Mouse (Mus musculus): ENCODE measurements around the gene Grid1.

Gene Grid1

DNA sequence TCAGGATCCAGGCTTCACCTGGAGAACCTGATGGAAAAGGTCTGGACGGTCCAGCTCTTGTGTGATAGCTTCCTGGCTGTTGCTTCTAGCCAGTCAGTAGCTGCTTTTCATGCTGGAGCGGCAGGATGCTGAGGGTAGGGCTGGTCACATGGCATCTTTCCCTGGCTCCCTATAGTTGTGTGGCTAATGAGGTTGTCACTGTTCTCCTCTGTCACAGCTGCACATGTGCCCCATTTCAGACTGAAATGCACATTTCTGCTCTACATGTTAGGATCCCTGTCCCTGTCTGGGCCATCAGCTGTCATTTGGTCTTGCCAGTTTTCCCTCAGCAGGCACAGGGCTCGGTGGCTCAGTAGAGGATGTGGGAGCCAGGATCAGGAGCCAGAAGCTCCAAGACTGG lies 17.2 kb downstream of the Grid1 start:
- no peak for DNase-seq (ENCODE audit: low spot score)

DNA sequence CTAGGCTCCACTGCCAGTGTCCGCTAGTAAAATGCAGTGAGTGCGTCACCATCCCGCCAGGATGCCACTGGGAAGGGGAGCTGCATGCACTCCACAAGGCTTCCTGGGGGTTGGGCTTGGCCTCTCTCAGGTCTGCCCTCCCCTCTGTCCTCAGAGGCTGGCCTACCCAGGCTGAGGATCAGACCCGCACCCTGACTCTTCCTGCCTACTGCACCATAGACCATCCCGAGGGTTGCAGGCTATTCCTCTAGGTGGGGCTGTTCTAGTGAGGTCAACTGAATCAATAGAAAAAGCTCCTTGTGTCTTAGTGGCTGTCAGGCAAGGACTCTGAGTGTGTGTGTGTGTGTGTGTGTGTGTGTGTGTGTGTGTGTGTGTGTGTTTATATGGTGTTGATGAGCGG lies 19.1 kb downstream of the Grid1 start:
- no peak for DNase-seq (ENCODE audit: low spot score)

DNA sequence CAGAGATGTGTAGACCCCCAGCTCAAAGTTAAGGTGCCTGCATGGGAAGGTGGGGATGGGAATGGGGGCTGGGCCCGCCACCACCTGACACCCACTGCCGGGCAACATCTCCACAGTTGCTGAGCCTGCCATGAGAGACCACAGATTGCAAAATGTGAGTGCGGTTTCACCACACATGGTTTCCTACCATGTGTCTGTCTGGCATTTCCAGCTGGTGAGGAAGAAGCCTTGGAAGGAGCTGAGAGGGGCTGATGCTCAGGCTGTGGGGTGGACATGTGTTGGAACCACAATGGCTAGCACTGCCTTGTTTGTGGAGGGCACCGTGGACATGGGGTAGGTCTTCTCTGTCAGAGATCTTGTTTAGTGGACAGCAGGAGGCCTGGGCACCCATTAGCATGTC lies 20.0 kb downstream of the Grid1 start:
- DNase-seq (ENCODE audit: low spot score), result no peak

DNA sequence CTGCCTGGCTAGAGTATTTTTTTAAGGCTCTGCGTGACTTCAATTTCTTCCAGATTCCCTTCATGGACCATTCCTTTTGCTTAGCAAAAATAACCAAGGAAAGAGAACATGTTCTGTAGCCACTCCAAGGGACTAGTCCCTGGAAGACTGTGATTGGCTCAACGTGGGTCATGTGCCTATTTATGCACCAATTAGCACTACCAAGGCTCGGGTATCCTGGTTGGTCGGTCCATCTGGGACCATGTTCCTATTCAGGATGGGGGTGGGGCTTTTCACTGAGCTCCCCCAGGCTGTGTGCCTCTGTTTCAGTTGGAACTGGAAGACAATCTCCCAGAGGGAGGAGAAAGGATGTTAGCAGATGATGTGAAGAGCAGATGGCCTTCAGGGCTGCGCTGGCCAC lies 23.7 kb downstream of the Grid1 start:
- DNase-seq (ENCODE audit: low spot score), result no peak

DNA sequence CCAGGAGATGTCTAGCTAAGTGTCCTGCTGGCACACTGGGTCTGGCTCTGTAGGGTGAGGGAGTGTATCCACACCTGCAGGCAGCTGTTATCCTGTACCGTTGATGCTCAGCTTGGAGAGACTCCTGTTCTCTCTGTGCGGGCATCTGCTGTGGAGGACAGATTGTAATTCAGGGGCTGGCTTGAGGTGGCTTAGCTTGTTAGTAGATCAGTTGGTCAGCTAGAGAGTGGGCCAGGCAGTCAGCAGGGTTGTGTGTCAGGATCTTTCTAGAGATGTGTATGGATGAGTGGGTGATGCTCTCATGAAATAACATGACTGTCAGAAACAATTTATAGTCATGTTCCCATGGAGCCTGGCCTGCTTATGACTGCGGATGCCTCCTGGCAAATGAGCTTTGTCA lies 24.3 kb downstream of the Grid1 start:
- no peak for DNase-seq (ENCODE audit: low spot score)

DNA sequence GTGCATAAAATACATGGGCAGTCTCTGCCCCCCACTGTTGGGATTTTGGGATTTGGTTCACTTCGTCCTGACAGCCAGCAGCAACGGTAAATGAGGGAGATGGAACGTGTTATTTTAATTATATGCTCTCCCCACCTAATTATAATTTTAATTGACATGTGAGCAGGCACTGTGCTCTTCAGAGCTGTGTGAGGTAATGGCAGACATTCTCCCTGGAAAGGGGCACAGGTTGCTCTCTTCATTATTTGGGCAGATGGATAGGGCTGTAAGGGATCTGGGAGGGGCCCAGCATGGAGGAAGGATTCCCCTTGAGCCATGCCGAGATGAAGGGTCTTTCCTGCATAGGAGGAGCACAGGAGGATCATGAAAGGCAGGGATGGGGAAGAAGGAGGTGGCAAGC lies 26.9 kb downstream of the Grid1 start:
- no peak for DNase-seq (ENCODE audit: low spot score)

DNA sequence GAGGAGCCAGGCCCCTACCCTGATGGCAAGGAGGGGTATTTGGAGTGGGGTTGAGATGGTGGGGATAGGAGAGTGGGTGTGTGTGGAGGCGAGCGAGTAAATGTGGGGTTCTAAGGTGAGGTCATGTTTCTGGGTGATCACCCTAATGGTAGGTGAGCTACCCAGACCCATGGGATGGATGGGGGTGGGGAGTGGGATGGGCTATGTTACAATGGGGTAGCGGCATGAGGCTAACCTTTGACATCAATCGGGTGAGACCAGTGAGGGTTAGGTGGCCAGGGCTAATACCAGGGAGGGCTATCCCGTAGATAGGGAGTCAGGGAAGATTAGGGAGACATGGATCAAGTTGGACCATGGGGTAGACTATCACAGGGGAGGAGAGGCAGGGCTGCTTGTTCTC lies 27.7 kb downstream of the Grid1 start:
- no peak for DNase-seq (ENCODE audit: low spot score)

DNA sequence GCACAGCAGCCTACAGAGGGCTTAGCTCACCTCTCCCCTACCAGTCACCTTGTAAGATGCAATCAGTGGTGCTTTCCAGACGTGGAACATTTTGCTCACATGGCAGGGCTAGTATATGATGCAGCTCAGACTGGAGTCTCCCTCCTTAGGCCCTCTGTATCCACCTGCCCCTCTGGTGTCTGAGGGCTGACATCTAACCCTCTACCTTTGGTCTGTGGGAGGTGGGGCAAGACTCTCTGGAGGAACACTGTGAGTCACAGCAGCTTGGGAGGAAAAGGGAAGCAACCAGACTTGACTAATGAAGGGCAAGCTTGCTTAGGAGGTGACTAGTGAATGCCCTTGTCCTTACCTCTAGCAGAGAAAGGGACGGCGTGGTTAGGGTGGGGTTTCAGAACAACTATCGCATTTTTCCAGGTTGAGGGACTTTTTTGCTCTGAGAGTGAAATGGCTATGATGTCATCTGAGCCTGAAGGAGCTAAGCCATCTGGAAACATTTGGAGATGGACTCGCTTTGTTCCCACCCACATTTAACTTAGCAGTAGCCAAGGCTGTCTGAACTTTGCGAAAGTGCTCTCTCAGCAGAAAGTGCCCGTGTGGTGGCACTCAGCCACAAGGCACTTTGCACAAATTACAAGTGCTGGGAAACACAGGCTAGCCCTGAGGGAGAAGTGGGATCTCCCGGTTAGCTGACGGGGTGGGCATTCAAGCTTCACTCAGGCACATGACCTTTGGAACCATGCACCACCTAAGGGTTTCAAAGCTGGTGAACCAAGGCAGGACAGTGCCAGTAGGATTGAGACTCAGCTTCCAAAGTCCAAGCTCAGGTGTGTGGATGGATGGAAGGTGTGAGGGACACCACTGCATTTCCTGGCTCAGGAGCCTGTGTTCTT lies 41.2 kb downstream of the Grid1 start:
- DNase-seq (ENCODE audit: low spot score), result no peak

DNA sequence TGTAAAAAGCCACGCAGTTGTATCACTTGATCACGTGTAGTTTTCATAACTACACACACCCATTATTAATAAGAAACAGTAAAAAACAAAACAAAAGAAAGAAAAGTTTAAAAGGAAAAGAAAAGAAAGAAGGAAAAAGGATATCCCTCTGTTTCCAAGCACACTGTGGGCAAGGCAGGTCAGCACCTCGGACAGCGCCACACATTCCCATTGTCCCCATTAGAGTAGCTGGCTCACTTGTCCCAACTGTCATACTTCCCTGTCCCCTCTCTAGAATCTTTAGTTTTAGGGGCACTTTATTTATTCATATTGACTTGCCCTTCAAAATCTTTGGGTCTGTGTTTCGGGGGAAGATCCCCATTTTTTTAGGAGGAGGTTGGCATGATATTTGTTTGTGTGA lies 47.4 kb downstream of the Grid1 start:
- peak; percentile 32 for DNase-seq (ENCODE audit: low spot score)

DNA sequence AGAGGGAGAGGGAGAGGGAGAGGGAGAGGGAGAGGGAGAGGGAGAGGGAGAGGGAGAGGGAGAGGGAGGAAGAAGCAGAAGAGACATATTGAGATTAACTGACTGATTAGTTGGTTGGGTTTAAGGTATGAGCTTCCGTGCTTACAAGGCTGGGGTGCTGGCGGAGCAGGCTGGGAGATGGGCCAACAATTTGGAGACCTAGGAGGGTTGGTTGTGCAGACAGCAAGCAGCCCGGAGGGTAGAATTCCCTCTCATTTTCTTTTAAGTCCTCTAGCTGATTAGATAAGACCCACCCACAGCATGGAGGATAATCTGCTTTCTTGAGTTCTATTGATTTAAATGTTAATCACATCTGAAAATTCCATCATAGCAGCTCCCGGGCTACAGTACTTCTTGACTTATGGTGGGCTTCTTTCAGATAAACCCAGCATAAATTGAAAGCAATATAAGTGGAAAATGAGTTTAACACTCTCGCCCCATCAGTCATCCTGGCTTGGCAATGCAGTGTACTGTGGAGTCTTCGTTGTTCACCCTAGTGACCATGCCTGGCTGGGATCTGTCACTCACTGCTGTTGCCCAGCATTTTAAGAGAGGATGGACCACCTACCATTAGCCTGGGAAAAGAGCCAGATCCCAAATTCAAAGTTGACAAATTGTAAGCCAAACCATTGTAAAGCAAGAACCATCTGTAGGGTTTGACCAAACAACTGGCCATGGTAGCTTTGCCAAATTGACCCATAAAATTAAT lies 48.8 kb downstream of the Grid1 start:
- DNase-seq (ENCODE audit: low spot score), result no peak

DNA sequence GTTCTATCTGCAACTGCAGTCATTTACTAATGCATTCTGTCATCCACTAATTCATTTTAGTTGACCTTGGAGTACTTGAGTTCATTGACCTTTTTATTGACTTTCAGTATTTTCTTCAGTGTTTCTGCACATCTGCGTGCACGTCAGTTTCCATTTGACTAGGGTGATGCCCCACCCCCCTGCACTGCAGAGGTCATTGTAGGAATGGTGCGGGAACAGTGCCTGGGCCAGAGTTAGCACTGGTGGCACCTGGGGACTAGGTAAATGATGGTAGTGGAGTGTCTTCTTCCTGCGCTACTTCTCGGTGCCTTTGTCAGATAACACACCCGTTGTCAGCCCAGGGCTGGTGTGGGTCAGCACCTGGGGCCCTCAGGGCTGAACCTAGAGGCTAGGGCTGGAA lies 60.1 kb downstream of the Grid1 start:
- no peak for DNase-seq (ENCODE audit: low spot score)

DNA sequence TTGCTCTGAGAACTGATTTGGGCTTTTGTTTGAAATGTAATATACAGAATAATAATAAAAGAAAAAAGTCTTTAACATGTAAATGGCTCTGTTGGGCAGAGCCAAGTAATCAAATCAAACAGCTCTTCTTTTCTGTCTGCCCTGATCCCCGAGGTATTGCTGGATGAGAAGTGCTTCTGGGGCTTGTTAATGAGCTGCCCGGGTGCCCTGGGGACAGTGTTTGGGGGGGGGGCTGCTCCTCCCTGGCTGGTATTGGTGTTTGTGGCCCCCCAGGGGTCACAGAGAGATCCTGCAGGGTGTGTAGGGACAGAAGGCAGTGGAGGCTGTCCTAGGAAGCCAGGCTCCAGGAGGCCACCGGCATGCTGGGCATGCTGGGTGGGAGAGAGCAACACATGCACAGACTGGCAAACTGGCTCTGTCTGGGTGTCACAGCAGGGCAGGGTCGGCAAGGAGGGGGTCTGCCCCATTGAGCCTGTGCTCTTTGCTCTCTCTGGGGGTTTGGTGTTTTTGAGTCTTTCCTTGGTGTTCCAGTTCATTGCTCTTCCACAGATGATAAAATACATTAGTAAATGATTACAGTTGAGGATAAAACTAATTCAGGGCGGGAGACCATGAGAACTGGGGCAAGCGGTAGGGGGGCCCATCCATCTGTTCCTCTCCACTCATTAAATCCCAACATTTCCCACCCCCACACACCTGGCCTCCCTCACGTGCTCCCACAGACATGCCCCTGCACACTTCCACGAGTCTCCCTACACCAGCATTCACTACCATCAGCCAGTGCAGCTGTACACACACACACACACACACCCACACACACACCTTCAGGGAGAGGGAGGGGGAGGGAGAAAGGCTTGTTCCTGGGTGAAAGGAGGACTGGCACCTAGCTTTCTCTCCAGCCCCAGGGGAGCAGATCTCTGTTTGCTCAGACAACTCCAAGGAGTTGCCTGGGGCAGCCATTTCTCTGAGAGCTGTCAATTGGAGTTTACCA lies 60.8 kb downstream of the Grid1 start:
- DNase-seq (ENCODE audit: low spot score), result no peak

DNA sequence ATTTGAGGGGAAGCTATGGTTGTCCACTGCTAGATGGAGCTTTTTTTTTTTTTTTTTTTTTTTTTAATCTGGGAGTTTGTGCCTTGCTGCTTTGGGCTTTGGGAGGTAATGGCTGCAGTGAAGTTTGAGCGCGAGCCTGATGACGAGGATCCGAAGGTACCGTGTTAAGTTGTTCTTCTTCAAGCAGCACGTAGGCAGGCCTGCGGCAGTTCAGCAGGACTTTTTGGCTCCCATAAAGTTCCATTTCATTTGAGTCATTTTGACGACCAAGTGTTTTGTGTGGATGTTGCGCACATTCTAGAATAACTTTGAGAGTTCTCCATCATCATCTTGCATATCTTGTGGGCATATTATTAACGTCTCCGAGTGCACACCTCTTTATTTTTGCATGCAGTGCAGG lies 64.3 kb downstream of the Grid1 start:
- no peak for DNase-seq (ENCODE audit: low spot score)

DNA sequence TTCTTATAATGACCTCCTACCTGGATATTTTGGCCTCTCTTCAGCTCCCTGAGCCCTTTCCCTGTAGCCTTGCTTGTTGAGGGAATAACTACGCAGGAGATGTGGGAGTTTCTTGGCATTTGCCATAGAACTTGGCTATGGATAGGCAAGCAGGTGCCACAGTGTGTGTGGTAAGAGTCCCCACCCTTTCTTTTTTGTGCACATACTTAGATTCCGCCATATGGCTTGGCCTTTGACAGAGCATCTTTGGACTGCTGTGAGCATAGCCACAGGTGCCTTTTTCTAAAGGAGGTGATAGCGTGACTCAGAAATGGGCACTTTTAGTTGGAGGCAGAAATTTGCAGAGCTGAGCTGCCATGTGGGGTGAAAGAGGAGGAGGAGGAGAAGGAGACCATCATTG lies 64.7 kb downstream of the Grid1 start:
- DNase-seq (ENCODE audit: low spot score), result no peak

DNA sequence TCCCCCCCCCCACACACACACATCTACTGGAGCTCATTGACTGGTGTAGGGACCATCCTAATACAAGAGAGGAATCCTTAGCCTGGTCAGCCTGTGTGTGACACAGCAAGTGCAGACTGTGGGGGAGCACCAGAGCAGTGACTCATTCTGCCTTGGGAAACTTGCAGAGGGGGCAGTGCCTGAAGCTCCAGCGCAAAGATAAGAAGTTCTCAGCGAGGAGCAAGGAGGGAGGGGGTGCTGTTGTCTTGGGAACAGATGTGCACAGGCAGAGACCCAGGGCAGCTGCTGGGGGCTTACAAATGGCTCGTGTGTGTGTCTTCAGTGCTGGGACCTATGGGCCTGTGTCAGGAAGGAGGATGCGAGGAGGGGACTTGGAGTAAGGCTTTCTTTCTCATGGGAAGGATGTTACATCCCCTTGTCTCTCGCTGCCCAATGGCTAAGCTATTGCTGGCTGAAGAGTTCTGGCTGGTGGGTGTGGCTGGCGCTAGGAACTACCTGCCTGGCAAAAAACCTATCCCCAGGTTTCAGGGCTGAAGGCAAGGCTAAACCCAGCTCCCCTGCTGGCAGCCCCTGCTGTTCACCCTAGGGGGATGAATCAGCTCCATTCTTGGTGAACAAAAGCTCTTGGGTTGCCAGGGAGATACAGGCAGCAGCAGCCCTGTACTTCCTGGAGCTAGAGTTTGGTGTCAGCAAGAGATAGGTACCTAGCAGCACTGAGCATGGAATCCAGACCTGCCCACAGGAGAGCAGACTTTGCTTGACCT lies 72.0 kb downstream of the Grid1 start:
- no peak for DNase-seq (ENCODE audit: low spot score)

DNA sequence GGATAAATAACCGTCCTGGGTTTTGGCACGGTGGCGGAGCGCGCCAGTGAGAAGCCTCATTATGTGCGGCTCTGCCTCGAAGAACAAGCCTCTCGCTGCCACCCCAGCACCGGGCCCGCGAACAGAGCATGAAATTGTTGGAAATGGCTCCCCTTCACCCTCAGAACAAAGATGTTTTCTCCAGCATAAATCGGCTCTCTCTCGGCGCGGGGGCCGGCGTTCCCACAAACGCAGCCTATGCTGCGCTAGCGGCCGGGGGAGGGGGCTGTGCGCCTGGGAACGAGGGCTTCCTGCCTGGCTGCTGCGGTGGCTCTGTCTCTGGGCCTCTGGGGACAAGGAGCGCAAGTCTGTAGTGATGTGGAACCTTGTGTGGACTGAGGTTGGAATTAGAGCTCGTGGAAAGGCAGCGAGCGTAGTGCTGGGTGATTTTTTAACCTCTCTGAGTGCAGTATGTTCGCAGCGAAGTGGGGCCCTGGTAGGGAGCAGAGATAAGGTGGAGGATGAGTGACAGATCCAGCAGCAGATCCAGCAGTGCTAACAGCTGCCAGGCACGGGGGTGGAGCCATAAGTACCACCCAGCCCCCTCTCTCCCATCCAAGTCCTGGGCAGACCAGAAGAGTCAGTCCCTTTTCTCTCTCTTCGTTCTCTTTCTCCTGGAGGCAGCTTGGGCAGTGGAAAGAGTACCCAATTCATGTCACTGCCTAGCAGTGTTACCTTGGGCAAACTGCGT lies 76.5 kb downstream of the Grid1 start:
- DNase-seq (ENCODE audit: low spot score), result no peak

DNA sequence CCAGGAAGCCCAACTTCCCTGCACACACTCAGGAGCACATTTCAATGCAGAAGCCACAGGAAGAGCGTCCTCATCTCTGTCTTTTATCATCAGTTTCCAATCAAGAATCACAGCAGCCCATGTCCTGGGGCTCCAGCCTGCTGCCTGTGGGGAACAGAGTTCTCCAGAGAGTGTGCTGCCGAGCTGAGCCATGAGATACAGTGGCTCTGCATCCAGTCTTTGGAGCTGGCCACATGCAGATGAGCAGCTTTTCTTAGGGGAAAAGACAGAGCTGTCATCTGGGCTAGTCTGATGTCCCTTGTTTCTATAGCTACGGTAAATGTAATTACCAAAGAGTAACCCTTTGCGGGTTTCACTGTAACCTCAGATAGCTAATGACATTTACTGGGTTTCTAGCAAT lies 83.9 kb downstream of the Grid1 start:
- no peak for DNase-seq (ENCODE audit: low spot score)

DNA sequence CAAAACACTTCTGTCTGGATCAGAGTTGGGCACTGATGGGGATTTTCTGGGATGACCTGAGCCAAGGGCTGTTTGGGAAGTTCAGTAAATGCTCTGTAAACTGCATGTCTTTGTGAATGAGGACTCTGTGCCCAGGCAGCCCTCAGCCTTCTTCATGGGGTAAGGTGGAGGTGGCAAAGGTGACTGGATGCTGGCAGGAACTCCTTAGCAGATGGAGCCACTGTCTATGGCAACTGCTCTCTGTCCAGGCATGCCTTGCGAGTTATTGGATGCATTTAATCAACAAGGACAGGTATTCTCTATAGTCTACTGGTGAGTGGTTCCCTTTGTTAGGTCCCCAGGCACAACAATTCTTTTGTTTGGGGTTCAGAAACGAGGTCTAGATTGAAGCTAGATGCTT lies 85.8 kb downstream of the Grid1 start:
- DNase-seq (ENCODE audit: low spot score), result no peak

DNA sequence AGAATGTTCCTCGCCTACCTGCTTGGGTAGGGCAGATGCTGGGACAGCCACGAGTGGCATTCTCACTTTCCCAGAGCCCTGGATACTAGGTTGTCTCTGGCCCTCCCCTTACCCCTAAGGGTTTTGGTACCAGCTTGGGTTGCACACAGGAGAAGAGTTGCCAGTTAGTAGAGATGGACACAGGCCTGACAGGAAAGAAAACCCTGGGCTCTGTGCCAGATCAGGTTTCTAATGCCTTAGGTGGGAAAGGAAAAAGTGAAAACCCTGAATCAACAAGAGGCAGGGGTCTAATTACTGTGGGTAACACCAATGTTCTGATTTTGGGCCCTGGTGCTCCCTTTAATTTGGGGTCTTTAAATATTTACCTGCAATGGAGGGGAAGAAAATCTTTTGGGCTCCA lies 88.5 kb downstream of the Grid1 start:
- DNase-seq (ENCODE audit: low spot score), result no peak

DNA sequence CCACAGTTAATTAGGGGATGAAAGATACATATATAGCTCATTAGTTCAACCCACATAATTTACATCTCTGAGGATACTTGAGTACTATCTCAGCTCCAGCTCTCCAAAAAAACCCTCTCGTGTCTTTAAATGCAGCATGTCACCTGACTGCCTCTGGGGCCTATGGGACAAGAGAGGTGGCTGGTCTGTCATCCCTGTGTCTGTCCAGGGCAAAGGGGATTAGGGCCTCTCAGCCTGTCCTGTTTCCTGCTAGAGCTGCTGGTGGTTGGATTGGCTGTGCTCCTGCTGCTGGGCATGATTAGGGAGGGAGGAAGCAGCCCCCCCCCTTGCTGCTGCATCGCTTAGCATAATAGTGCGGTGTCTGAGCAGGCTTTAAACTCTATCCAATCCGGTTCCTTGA lies 88.9 kb downstream of the Grid1 start:
- no peak for DNase-seq (ENCODE audit: low spot score)

DNA sequence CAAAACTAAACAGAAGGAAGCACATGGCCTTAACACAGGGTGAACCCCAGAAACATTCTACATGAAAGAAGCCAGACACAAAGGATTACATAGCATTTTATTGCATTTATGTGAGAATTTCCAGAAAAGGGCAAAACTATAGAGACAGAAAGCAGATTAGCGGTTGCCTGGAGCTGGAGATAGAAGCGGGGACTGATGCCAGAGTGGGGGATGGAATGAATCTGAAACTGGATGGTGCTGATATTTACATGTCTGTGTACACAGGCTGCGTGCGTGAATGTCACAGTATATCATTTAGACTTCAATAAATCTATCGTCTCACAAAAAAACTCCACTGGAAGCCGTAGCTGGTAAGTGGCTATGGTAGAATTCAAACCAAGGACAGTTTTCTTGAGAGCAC lies 96.4 kb downstream of the Grid1 start:
- no peak for DNase-seq (ENCODE audit: low spot score)

Measured in urinary bladder, postnatal 14 days (tissue).